Mouse (Mus musculus) liver, embryonic 14.5 days (tissue): Measurements from ENCODE around the gene Aph1a.

Experiments used
- CTCF ChIP-seq: IDR thresholded peaks from 2 replicates; pipeline ENCODE4 v1.5.1; 2016; ENCODE audit warnings: antibody characterized with exemption, low read depth, control low read depth
- EP300 ChIP-seq: IDR thresholded peaks from 2 replicates; pipeline ENCODE4 v1.6.1; 2016; ENCODE audit warnings: antibody characterized with exemption, low read depth

- no peak for TF ChIP-seq CTCF
- TF ChIP-seq EP300: no peak
These were observed 4.1 kb upstream of the Aph1a start for GRCm38 (mm10) chr3:95889664-95890063.
